Mouse (Mus musculus) forebrain, embryonic 14.5 days (tissue): ENCODE results near the gene Slc9a2. TPM values are rescaled to one million over a fixed set of nuclear protein-coding genes. Genes with fewer than 3 reads are reported as not detected.
"Not testable (repeated sequence)": the region's sequence is repeated elsewhere in the genome, so short reads cannot be mapped to it uniquely, and the experiment has no call there.

Experiments used
- ATAC-seq: fragments of 200-750 bp; cut with Nextera tagmentation; 2 replicates; pipeline ENCODE4 v1.8.0; 2017; ENCODE audit warnings: mild to moderate bottlenecking, moderate library complexity
- DNase-seq: peaks from one replicate; pipeline ENCODE4 v3.0.0-alpha.2; 2015; ENCODE audit warnings: low spot score
- H3K27ac ChIP-seq: fragments of 300-500 bp; sonication (generic); 2 replicates; pipeline ENCODE4 v1.5.1; 2014; ENCODE audit warnings: low read depth, mild to moderate bottlenecking, control low read depth, low read length, moderate library complexity
- H3K27me3 ChIP-seq: fragments of 300-500 bp; sonication (generic); replicated peaks from 2 replicates; pipeline ENCODE4 v1.6.1; 2014; ENCODE audit warnings: low read length, control low read depth, mixed read lengths; ENCODE audit not compliant: control insufficient read depth, insufficient read depth
- H3K36me3 ChIP-seq: fragments of 300-500 bp; sonication (generic); 2 replicates; pipeline ENCODE4 v1.6.1; 2014; ENCODE audit warnings: low read length, control low read depth; ENCODE audit not compliant: control insufficient read depth, insufficient read depth
- H3K4me1 ChIP-seq: fragments of 300-500 bp; sonication (generic); 2 replicates; pipeline ENCODE4 v1.6.1; 2014; ENCODE audit warnings: antibody characterized with exemption, low read length, control low read depth; ENCODE audit not compliant: control insufficient read depth, insufficient read depth
- H3K4me2 ChIP-seq: fragments of 300-500 bp; sonication (generic); 2 replicates; pipeline ENCODE4 v1.6.1; 2014; ENCODE audit warnings: mild to moderate bottlenecking, control low read depth, low read length
- H3K4me3 ChIP-seq: fragments of 300-500 bp; sonication (generic); 2 replicates; pipeline ENCODE4 v1.5.1; 2014; ENCODE audit warnings: low read depth, low read length, control low read depth
- H3K9ac ChIP-seq: fragments of 300-500 bp; sonication (generic); 2 replicates; pipeline ENCODE4 v1.6.1; 2014; ENCODE audit warnings: mild to moderate bottlenecking, low read length, control low read depth, moderate library complexity
- H3K9me3 ChIP-seq: fragments of 300-500 bp; sonication (generic); replicated peaks from 2 replicates; pipeline ENCODE4 v1.6.1; 2016; ENCODE audit warnings: low read length, control low read depth, mixed read lengths; ENCODE audit not compliant: control insufficient read depth
- WGBS: fragments of 180-500 bp; shearing (Covaris S2); extraction: QIAGEN DNeasy Blood & Tissue Kit; methylation state at CpG from one replicate; pipeline ENCODE4 v1.1.7; 2014; 5-methylcytosine and 5-hydroxymethylcytosine counted together
- polyA plus RNA-seq: library from polyadenylated mRNA; unstranded; fragments of >200 nt; fragmentation: Nextera tagmentation; extraction: Ambion mirVana; gene quantifications from 2 replicates; pipeline ENCODE4 v1.2.1, GENCODE M21; 2014

Slc9a2 gene
- polyA plus RNA-seq, 1 experiment from 2014 or later = 0.09 TPM

GRCm38 (mm10) chr1:40738246-40738645 is 57.9 kb downstream of the Slc9a2 start:
- 95% methylated on average over 9 of the region's 9 CpGs for WGBS
- not testable (repeated sequence) for ATAC-seq, H3K4me2 ChIP-seq, H3K9ac ChIP-seq, DNase-seq, H3K36me3 ChIP-seq, H3K4me1 ChIP-seq, H3K9me3 ChIP-seq, H3K27ac ChIP-seq, H3K27me3 ChIP-seq, H3K4me3 ChIP-seq

GRCm38 (mm10) chr1:40740739-40741138 is 60.4 kb downstream of the Slc9a2 start:
- H3K4me3 ChIP-seq = no peak overlapping the region
- no peak for DNase-seq

GRCm38 (mm10) chr1:40746089-40746488 is 65.7 kb downstream of the Slc9a2 start:
- Histone ChIP-seq H3K4me1 (no peaks in the 10 kb centered on the region), H3K4me3 (no peak overlapping the region), H3K36me3 (no peaks in the 10 kb centered on the region), H3K27me3 (no peaks in the 10 kb centered on the region), H3K4me2 (no peak overlapping the region), H3K9me3 (no peaks in the 10 kb centered on the region), H3K27ac (no peak overlapping the region), H3K9ac (no peak overlapping the region)
- ATAC-seq = no peak
- no peak for DNase-seq
- 84% methylated on average over 5 of the region's 5 CpGs for WGBS

More at GRCm38 (mm10) chr1:40740739-40741138, 60.4 kb downstream of the Slc9a2 start:
- no peaks in the 10 kb centered on the region for H3K27me3 ChIP-seq
- no peaks in the 10 kb centered on the region for H3K36me3 ChIP-seq
- no peaks in the 10 kb centered on the region for H3K9me3 ChIP-seq
- WGBS = 89% methylated on average over 2 of the region's 2 CpGs
- H3K27ac ChIP-seq = no peak overlapping the region
- H3K4me2 ChIP-seq = no peak overlapping the region
- no peak for ATAC-seq
- no peaks in the 10 kb centered on the region for H3K4me1 ChIP-seq
- H3K9ac ChIP-seq = no peak overlapping the region

- no peaks in the 10 kb centered on the region for H3K4me1 ChIP-seq
- 83% methylated on average over 6 of the region's 6 CpGs for WGBS
- ATAC-seq = no peak
- no peaks in the 10 kb centered on the region for H3K36me3 ChIP-seq
- no peak overlapping the region for H3K4me2 ChIP-seq
- no peaks in the 10 kb centered on the region for H3K9me3 ChIP-seq
- no peak overlapping the region for H3K4me3 ChIP-seq
- no peaks in the 10 kb centered on the region for H3K27me3 ChIP-seq
- no peak overlapping the region for H3K9ac ChIP-seq
- DNase-seq = no peak
- no peak overlapping the region for H3K27ac ChIP-seq
These were observed 79.5 kb downstream of the Slc9a2 start for GRCm38 (mm10) chr1:40759751-40760445.

DNA sequence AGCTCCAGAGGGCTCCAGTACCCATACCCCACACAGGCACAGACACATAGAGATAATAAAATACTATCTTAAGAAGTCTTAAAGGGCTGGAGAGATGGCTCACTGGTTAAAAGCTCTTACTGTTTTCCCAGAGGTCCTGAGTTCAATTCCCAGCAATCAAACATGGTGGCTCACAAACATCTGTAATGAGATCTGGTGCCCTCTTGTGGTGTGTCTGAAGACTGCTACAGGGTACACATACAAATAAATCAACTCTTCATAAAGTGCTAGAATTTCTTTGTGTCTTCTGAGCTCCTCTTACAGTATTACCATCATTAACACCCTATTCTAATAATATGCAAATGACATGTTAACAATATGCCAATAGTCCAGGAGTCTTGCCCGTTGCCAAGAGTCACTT is 83.7 kb downstream of the Slc9a2 start:
- Histone ChIP-seq H3K27ac (no peak overlapping the region), H3K36me3 (no peaks in the 10 kb centered on the region), H3K27me3 (no peaks in the 10 kb centered on the region), H3K4me3 (no peak overlapping the region), H3K4me1 (no peaks in the 10 kb centered on the region), H3K9ac (no peak overlapping the region), H3K4me2 (no peak overlapping the region), H3K9me3 (no peaks in the 10 kb centered on the region)
- no peak for ATAC-seq
- 53% methylated on average over 1 of the region's 1 CpGs for WGBS
- DNase-seq = no peak

GRCm38 (mm10) chr1:40764701-40765275 is 84.4 kb downstream of the Slc9a2 start:
- DNase-seq = no peak
- Histone ChIP-seq H3K4me2 (no peak overlapping the region), H3K4me1 (no peaks in the 10 kb centered on the region), H3K36me3 (no peaks in the 10 kb centered on the region), H3K9ac (no peak overlapping the region), H3K27me3 (no peaks in the 10 kb centered on the region), H3K4me3 (no peak overlapping the region), H3K27ac (no peak overlapping the region), H3K9me3 (no peaks in the 10 kb centered on the region)
- no peak for ATAC-seq
- 90% methylated on average over 15 of the region's 15 CpGs for WGBS

- Histone ChIP-seq H3K4me2 (no peak overlapping the region), H3K9me3 (no peaks in the 10 kb centered on the region), H3K9ac (no peak overlapping the region), H3K36me3 (no peaks in the 10 kb centered on the region), H3K27me3 (no peaks in the 10 kb centered on the region), H3K27ac (no peak overlapping the region), H3K4me3 (no peak overlapping the region), H3K4me1 (no peaks in the 10 kb centered on the region)
- ATAC-seq = no peak
- WGBS = 89% methylated on average over 12 of the region's 12 CpGs
- no peak for DNase-seq
These were observed 85.1 kb downstream of the Slc9a2 start for GRCm38 (mm10) chr1:40765521-40765920.

DNA sequence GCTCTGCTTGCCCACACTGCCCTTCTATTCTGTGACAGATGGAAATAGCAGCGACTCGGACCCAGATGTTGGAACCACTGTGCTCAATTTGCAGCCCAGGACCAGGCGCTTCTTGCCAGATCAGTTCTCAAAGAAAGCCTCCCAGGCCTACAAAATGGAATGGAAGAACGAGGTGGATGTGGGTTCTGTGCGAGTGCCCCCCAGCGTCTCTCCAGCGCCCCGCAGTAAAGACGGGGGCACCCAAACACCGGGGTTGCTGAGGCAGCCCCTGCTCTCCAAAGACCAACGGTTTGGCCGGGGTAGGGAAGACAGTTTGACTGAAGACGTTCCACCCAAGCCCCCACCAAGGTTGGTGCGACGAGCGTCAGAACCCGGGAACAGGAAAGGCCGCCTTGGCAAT is 87.2 kb downstream of the Slc9a2 start:
- Histone ChIP-seq H3K4me3 (no peak overlapping the region), H3K36me3 (no peaks in the 10 kb centered on the region), H3K27me3 (no peaks in the 10 kb centered on the region), H3K4me2 (no peak overlapping the region), H3K9ac (no peak overlapping the region), H3K4me1 (no peaks in the 10 kb centered on the region), H3K27ac (no peak overlapping the region), H3K9me3 (no peaks in the 10 kb centered on the region)
- 92% methylated on average over 18 of the region's 18 CpGs for WGBS
- no peak for DNase-seq
- ATAC-seq = no peak

DNA sequence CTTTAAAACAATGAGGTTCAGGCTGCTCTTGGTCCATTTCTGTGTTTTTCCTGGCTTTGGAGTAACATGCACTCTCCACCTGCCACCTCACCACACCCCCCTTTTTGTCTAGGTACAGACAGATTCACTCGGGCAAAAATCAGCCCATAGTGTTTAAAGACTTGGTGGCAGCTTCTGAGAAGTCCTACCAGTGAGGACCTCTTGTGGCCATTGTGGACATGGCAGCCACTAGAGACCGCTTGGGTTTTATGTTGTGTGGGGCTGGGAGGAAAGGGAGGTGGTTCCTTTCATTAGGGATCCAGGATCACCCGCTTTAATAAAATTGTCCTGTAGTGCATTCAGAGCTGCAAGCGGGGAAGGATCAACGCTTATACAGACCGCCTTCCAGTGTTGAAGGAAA is 88.2 kb downstream of the Slc9a2 start:
- Histone ChIP-seq H3K4me1 (no peaks in the 10 kb centered on the region), H3K4me3 (no peak overlapping the region), H3K36me3 (no peaks in the 10 kb centered on the region), H3K27me3 (no peaks in the 10 kb centered on the region), H3K27ac (no peak overlapping the region), H3K4me2 (no peak overlapping the region), H3K9me3 (no peaks in the 10 kb centered on the region), H3K9ac (no peak overlapping the region)
- peak; percentile 56 for DNase-seq
- ATAC-seq = no peak
- WGBS = 23% methylated on average over 6 of the region's 6 CpGs
